Mouse (Mus musculus): ENCODE data around the gene Olfr223. TPM values are rescaled to one million over a fixed set of nuclear protein-coding genes. Genes with fewer than 3 reads are reported as not detected.
"Not testable (repeated sequence)": the region's sequence is repeated elsewhere in the genome, so short reads cannot be mapped to it uniquely, and the experiment has no call there.

The Olfr223 gene
- polyA plus RNA-seq, 1 experiment from 2014 or later: not detected

DNA sequence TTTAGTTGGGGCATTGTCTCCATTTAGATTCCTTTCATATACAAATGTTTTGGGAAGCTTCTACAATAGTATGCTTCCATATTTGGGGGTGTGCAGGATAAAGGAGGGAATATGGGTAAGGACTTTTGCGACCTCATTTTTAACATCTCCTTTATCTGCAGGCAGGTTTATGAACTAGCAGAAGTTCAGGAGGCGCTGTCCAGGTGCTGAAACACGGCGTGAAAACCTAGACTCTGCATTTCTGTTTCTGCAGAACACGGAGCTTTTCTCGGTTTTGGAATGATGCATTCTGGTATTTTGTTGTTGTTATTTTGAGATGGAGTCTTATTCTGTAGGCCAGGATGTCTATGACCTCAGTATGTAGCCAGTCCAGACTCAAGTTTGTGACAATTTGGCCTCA lies 8.6 kb downstream of the Olfr223 start:
- Histone ChIP-seq H3K4me3 (replicated peaks) (no peak overlapping the region), H3K27me3 (replicated peaks) (0 out of 2 replicates have a peak, but pooled peaks cover 2% of the 10 kb centered on the region), H3K4me1 (no peaks in the 10 kb centered on the region), H3K4me2 (no peak overlapping the region), H3K36me3 (no peaks in the 10 kb centered on the region), H3K9me3 (replicated peaks) (no peaks in the 10 kb centered on the region), H3K27ac (replicated peaks) (no peak overlapping the region), H3K9ac (replicated peaks) (no peak overlapping the region)
- 44% methylated on average over 6 of the region's 6 CpGs for WGBS
- no peak for ATAC-seq (ENCODE audit: low FRiP score)

DNA sequence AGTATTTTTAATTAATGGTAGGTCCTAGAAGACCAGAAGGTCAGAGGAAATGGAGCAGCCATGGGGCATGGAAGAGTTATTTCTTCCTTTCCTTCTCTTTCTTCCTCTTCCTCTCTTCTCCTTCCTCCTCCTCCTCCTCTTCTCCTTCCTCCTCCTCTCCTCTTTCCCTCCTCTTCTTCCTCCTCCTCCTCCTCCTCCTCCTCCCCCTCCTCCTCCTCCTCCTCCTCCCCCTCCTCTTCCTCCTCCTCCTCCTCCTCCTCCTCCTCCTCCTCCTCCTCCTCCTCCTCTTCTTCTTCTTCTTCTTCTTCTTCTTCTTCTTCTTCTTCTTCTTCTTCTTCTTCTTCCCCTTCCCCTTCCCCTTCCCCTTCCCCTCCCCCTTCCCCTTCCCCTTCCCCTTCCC lies 17.0 kb downstream of the Olfr223 start, which contains the start of gene Olfr222:
Gene Olfr222, minus strand, starts transcription at position 101 of the 400 bp plus-strand sequence.
- not testable (repeated sequence) for H3K9me3 ChIP-seq (replicated peaks); H3K27me3 ChIP-seq (replicated peaks); H3K4me3 ChIP-seq (replicated peaks); H3K36me3 ChIP-seq; H3K4me2 ChIP-seq; ATAC-seq (ENCODE audit: low FRiP score); H3K4me1 ChIP-seq; H3K27ac ChIP-seq (replicated peaks); H3K9ac ChIP-seq (replicated peaks)

DNA sequence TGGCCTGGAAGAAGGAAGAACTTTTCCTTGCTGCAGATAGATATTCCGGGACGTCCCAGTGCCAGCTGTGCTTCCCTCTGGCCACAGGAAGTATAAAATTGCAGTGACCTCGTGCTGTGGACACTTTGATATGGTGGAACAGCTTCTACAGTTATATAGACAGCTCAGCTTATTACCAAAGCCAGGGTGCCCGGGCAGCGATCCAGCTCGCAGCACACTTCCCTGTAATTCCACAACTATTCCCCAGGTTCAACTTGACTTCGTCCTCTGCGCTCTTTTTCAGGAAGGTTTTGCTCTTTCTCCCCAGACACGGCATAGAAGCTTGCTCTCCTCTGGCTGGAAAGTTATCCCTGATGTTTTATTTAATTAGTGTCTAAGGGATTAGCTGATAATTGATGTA lies 17.4 kb downstream of the Olfr223 start:
- Histone ChIP-seq H3K27me3 (replicated peaks) (no peaks in the 10 kb centered on the region), H3K27ac (replicated peaks) (no peak overlapping the region), H3K4me3 (replicated peaks) (no peak overlapping the region), H3K9me3 (replicated peaks) (no peaks in the 10 kb centered on the region), H3K4me2 (no peak overlapping the region), H3K36me3 (no peaks in the 10 kb centered on the region), H3K4me1 (no peaks in the 10 kb centered on the region), H3K9ac (replicated peaks) (no peak overlapping the region)
- 61% methylated on average over 9 of the region's 9 CpGs for WGBS
- no peak for ATAC-seq (ENCODE audit: low FRiP score)

DNA sequence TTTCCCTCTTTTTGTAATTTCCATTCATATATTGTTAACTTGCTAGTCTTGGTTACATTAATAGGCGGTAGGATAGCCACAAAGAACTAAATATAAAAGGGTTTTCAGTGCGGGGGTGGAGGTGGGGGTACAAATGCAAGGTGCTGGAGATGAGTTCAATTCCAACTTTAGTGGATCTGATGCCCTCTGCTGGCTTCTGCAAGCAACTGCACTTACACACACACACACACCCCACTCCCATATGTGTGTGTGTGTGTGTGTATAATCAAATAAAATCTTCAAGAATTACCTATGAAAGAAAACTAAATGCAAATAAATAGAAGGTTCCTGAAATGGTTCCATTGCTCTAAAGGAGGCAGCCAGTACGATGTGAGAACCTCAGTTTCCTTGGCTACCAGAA lies 23.8 kb downstream of the Olfr223 start:
- ATAC-seq (ENCODE audit: low FRiP score): no peak
- Histone ChIP-seq H3K4me3 (replicated peaks) (no peak overlapping the region), H3K4me2 (no peak overlapping the region), H3K27ac (replicated peaks) (no peak overlapping the region), H3K36me3 (no peaks in the 10 kb centered on the region), H3K9me3 (replicated peaks) (no peaks in the 10 kb centered on the region), H3K4me1 (no peaks in the 10 kb centered on the region), H3K27me3 (replicated peaks) (no peaks in the 10 kb centered on the region), H3K9ac (replicated peaks) (no peak overlapping the region)
- WGBS: 70% methylated on average over 3 of the region's 3 CpGs

DNA sequence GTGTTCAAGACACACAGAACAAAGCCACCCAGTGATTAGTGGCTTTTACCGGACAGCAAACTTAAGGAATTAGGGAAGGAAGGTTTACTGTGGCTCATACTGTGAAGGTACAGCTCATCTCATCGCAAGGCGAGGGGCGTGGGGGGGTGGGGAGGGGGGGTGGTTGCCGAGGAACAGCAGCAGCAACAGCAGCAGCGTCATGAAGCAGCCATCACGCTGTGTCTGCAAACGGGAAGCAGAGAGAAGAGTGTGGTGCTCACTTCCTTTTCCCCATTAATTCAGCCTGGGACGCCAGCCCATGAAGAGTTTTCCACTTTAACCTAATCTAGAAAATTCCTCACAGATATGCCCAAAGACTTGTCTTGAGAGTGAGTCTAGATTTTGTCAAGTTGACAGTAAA lies 30.3 kb downstream of the Olfr223 start:
- H3K4me1 ChIP-seq: no peaks in the 10 kb centered on the region
- H3K4me3 ChIP-seq (replicated peaks): no peak overlapping the region
- H3K4me2 ChIP-seq: no peak overlapping the region
- ATAC-seq (ENCODE audit: low FRiP score): no peak
- H3K36me3 ChIP-seq: no peaks in the 10 kb centered on the region
- H3K9ac ChIP-seq (replicated peaks): no peak overlapping the region
- H3K9me3 ChIP-seq (replicated peaks): no peaks in the 10 kb centered on the region
- H3K27ac ChIP-seq (replicated peaks): no peak overlapping the region
- H3K27me3 ChIP-seq (replicated peaks): no peaks in the 10 kb centered on the region
- 64% methylated on average over 9 of the region's 9 CpGs for WGBS

DNA sequence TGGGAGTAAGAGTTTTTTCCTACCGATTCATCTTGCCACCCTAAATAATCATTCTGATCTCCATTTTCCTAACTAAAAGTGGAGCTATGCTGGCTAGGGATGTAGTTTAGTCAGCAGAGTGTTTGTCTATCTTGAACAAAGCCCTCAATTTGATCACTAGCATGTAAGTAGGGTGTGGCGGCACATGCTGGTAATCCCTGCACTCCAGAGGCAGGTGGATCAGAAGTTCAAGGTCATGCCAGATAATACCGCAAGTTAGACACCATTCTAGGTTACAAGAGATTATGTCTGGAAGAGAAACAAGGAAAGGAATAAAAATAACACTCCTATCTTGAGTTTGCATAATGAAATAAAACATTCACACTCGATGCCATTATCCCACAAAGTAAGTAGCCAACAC lies 30.8 kb downstream of the Olfr223 start:
- no peak overlapping the region for H3K4me2 ChIP-seq
- no peaks in the 10 kb centered on the region for H3K36me3 ChIP-seq
- no peak overlapping the region for H3K4me3 ChIP-seq (replicated peaks)
- H3K9ac ChIP-seq (replicated peaks): no peak overlapping the region
- no peaks in the 10 kb centered on the region for H3K4me1 ChIP-seq
- 94% methylated on average over 4 of the region's 4 CpGs for WGBS
- no peaks in the 10 kb centered on the region for H3K9me3 ChIP-seq (replicated peaks)
- no peaks in the 10 kb centered on the region for H3K27me3 ChIP-seq (replicated peaks)
- no peak for ATAC-seq (ENCODE audit: low FRiP score)
- no peak overlapping the region for H3K27ac ChIP-seq (replicated peaks)

DNA sequence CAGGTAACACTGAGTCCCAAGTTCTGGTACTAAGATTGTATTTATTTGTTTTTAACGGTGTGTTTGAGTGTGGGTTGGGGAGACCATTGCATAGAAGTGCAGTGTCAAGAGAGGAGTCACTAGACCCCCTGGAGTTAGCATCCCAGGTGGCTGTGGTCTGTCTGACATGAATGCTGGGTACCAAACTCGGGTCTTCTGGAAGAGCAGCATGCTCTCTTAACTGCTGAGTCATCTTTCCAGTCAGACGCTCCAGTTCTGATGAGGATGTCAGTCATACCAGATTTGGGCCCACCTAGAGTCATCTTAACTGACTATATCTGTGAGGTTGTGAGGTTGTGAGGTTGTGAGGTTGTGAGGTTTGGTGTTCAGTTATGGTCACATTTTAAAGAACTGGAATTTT lies 32.2 kb downstream of the Olfr223 start:
- WGBS: 78% methylated on average over 3 of the region's 3 CpGs
- Histone ChIP-seq H3K27ac (replicated peaks) (no peak overlapping the region), H3K4me2 (no peak overlapping the region), H3K9ac (replicated peaks) (no peak overlapping the region), H3K27me3 (replicated peaks) (no peaks in the 10 kb centered on the region), H3K4me3 (replicated peaks) (no peak overlapping the region), H3K4me1 (0 out of 2 replicates have a peak, but pooled peaks cover under 1% of the 10 kb centered on the region), H3K36me3 (no peaks in the 10 kb centered on the region), H3K9me3 (replicated peaks) (no peaks in the 10 kb centered on the region)
- ATAC-seq (ENCODE audit: low FRiP score): no peak

DNA sequence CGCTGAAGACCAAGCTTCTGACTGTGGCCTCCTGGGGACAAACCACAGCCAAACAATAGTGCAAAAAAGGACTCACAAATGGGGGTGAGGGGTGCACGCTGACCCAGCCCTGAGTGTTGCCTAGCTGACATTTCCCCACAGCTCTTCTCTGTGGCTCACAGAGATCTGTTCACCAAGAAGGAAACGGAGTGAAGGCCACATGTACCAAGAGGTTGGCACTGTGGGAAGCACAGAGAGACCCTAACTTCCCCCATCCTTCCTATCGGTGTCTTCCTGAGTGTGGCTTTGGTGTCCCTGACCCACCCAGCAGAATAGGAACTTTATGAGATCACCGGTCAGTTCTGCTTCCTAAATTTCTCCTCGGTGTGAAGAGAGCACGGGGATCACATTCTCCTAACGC lies 38.6 kb downstream of the Olfr223 start:
- 83% methylated on average over 8 of the region's 8 CpGs for WGBS
- no peaks in the 10 kb centered on the region for H3K36me3 ChIP-seq
- no peak overlapping the region for H3K4me2 ChIP-seq
- H3K9me3 ChIP-seq (replicated peaks): no peaks in the 10 kb centered on the region
- ATAC-seq (ENCODE audit: low FRiP score): no peak
- H3K27me3 ChIP-seq (replicated peaks): no peaks in the 10 kb centered on the region
- no peak overlapping the region for H3K4me3 ChIP-seq (replicated peaks)
- H3K4me1 ChIP-seq: peaks cover 6% of the 10 kb centered on the region; the same call in 1 of the 2 replicates
- no peak overlapping the region for H3K9ac ChIP-seq (replicated peaks)
- H3K27ac ChIP-seq (replicated peaks): no peak overlapping the region

DNA sequence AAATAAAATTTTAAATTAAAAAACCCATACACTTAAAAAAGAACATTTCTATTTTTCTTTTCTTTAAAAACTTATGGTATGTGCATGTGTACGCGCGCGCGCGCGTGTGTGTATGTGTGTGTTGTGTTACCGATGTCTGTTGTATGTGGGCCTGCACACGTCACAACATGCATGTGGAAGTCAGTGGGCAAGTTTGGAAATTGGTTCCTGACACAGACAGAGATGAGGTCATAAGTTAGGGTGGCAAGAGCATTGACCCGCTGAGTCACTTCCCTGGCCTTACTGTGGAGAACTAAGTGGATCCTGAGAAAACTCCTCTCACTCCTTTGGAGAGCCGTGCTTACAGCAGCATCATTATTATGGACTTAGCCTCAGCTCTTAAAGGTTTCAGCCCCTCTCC lies 39.0 kb downstream of the Olfr223 start:
- Histone ChIP-seq H3K4me3 (replicated peaks) (no peak overlapping the region), H3K4me2 (no peak overlapping the region), H3K9ac (replicated peaks) (no peak overlapping the region), H3K4me1 (peaks cover 6% of the 10 kb centered on the region; the same call in 1 of the 2 replicates), H3K27me3 (replicated peaks) (no peaks in the 10 kb centered on the region), H3K36me3 (no peaks in the 10 kb centered on the region), H3K27ac (replicated peaks) (no peak overlapping the region), H3K9me3 (replicated peaks) (no peaks in the 10 kb centered on the region)
- no peak for ATAC-seq (ENCODE audit: low FRiP score)
- 95% methylated on average over 11 of the region's 11 CpGs for WGBS

DNA sequence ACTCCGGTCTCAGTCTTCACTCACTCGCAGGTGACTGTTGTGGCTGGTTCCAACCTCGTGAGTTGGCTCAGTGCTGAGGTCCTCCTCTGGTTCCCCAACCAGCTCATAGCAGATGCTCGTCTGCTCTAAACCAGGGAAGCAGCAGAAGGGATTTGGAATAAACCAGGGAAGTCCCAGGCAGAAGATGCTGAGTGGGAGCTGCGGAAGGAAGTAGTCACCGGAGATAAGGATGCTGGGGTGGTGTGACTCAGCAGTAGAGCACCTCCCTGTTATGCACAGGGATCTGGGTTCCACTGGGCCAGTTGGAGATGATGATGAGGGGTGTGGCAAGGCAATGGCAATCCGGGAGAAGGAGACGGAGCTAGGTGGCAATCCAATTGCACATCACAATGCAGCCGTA lies 49.1 kb downstream of the Olfr223 start:
- H3K36me3 ChIP-seq: no peaks in the 10 kb centered on the region
- ATAC-seq (ENCODE audit: low FRiP score): no peak
- H3K4me3 ChIP-seq (replicated peaks): no peak overlapping the region
- no peak overlapping the region for H3K4me2 ChIP-seq
- H3K9me3 ChIP-seq (replicated peaks): no peaks in the 10 kb centered on the region
- H3K27me3 ChIP-seq (replicated peaks): no peaks in the 10 kb centered on the region
- 88% methylated on average over 9 of the region's 9 CpGs for WGBS
- no peak overlapping the region for H3K27ac ChIP-seq (replicated peaks)
- no peaks in the 10 kb centered on the region; the same call in 1 of the 2 replicates for H3K4me1 ChIP-seq
- H3K9ac ChIP-seq (replicated peaks): no peak overlapping the region

DNA sequence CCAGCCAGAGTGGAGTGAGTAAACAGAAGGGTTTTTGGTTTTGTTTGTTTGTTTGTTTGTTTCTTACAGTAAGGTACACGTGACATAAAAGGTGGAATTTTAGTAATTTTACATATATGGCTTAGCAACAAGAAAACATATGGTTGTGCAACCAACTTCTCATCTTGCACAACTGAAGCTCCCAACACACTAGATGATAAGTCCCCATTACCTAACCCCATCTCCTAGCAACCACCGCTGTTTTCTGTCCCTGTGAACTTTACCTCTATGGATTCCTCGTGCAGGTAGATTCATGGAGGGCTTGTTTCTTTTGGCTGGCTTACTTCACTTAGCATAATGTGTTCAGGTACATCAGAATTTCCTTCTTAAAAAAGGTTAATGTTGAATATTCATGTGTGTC lies 49.7 kb downstream of the Olfr223 start:
- no peaks in the 10 kb centered on the region for H3K36me3 ChIP-seq
- 87% methylated on average over 3 of the region's 3 CpGs for WGBS
- no peaks in the 10 kb centered on the region for H3K9me3 ChIP-seq (replicated peaks)
- peaks cover 6% of the 10 kb centered on the region for H3K4me1 ChIP-seq
- no peak overlapping the region for H3K4me2 ChIP-seq
- no peak overlapping the region for H3K9ac ChIP-seq (replicated peaks)
- no peak overlapping the region for H3K4me3 ChIP-seq (replicated peaks)
- no peaks in the 10 kb centered on the region for H3K27me3 ChIP-seq (replicated peaks)
- no peak for ATAC-seq (ENCODE audit: low FRiP score)
- no peak overlapping the region for H3K27ac ChIP-seq (replicated peaks)

DNA sequence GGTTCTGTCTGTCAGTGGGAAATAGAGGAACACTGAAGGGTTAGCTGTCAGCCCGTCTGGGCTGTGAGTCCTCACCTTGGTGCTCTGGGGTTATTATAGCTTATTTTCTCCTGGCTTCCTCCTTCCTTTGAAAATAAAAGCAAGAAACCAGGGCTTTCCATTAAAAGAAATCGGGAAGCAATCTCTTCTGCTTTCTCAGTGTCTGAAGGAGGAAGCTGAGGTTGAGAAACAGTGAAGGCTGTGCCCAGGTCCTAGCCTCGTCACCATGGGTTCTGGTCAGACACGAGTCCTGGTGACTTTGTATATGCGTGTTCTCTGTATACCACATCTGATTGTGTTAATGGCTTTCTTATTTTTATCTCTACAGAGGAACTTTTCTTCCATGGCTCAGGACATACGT lies 50.6 kb downstream of the Olfr223 start:
- no peak overlapping the region for H3K9ac ChIP-seq (replicated peaks)
- H3K36me3 ChIP-seq: no peaks in the 10 kb centered on the region
- no peak overlapping the region for H3K4me2 ChIP-seq
- H3K27ac ChIP-seq (replicated peaks): no peak overlapping the region
- H3K9me3 ChIP-seq (replicated peaks): no peaks in the 10 kb centered on the region
- H3K27me3 ChIP-seq (replicated peaks): no peaks in the 10 kb centered on the region
- no peak for ATAC-seq (ENCODE audit: low FRiP score)
- H3K4me1 ChIP-seq: peaks cover 10% of the 10 kb centered on the region
- H3K4me3 ChIP-seq (replicated peaks): no peak overlapping the region
- 86% methylated on average over 6 of the region's 6 CpGs for WGBS

DNA sequence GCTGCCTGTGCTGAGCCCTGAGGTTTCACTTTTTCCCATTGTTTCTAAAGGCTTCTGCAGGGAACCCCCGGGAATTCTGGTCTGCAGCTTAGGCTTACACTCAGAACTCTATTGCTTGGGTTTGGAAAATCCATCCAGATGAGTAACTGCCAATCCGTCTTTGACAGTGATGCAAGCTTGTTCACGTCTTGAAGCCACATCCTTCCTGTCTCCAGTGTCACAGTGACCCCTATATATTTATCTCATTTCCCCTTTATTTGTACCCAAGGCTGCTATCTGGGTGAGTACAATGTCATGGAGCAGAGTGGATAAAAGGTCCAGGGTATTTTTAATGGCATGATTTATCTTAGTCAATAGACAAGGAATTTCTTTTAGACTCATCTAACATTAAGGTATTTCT lies 51.8 kb downstream of the Olfr223 start, which contains the start of gene Nlrp3:
Gene Nlrp3, plus strand, starts transcription at position 245 of the 400 bp plus-strand sequence.
- Histone ChIP-seq H3K4me3 (replicated peaks) (no peak within 1 kb of the TSS), H3K4me2 (no peak within 1 kb of the TSS), H3K4me1 (peaks cover 10% of the 10 kb centered on the region), H3K36me3 (no peaks in the 10 kb centered on the region), H3K9me3 (replicated peaks) (no peaks in the 10 kb centered on the region), H3K27ac (replicated peaks) (no peak within 1 kb of the TSS), H3K27me3 (replicated peaks) (no peaks in the 10 kb centered on the region), H3K9ac (replicated peaks) (no peak within 1 kb of the TSS)
- 51% methylated on average over 3 of the region's 3 CpGs for WGBS
- ATAC-seq (ENCODE audit: low FRiP score): no peak
